Mouse (Mus musculus) C2C12 (cell line): ENCODE measurements around the gene Siglec1. TPM values are rescaled to one million over a fixed set of nuclear protein-coding genes. Genes with fewer than 3 reads are reported as not detected.

Experiments used
- H3K27me3 ChIP-seq: one replicate; pipeline ENCODE4 v1.6.1; 2011; ENCODE audit not compliant: control insufficient read depth, insufficient read depth, insufficient read length
- H3K36me3 ChIP-seq: one replicate; pipeline ENCODE4 v1.6.1; 2011; ENCODE audit not compliant: control insufficient read depth, insufficient read depth
- H3K4me3 ChIP-seq: one replicate; pipeline ENCODE4 v1.5.1; 2011; ENCODE audit warnings: mild to moderate bottlenecking, control low read depth; ENCODE audit not compliant: poor library complexity, insufficient read depth, severe bottlenecking
- H3K79me2 ChIP-seq: one replicate; pipeline ENCODE4 v1.6.1; 2011; ENCODE audit not compliant: control insufficient read depth, insufficient read depth
- H3K79me3 ChIP-seq: one replicate; pipeline ENCODE4 v1.6.1; 2011; ENCODE audit warnings: low read depth, control low read depth
- H3ac ChIP-seq: one replicate; pipeline ENCODE3; 2011; ENCODE audit warnings: low read depth; ENCODE audit not compliant: control insufficient read depth, insufficient read length
- CEBPB ChIP-seq: IDR thresholded peaks from one replicate; pipeline ENCODE4 v1.6.1; 2011; ENCODE audit warnings: low read depth, mild to moderate bottlenecking, control low read depth, moderate library complexity
- CTCF ChIP-seq: IDR thresholded peaks from one replicate; pipeline ENCODE4 v1.5.1; 2011; ENCODE audit not compliant: control insufficient read depth, insufficient read depth, insufficient read length
- FOSL1 ChIP-seq: IDR thresholded peaks from one replicate; pipeline ENCODE4 v1.8.0; 2011; ENCODE audit warnings: mild to moderate bottlenecking, low read length; ENCODE audit not compliant: poor library complexity, insufficient read depth, severe bottlenecking
- MAX ChIP-seq: IDR thresholded peaks from one replicate; pipeline ENCODE4 v1.6.1; 2011; ENCODE audit warnings: mild to moderate bottlenecking, control low read depth
- MYOD1 ChIP-seq: IDR thresholded peaks from one replicate; pipeline ENCODE4 v1.6.1; 2011; ENCODE audit warnings: low read depth; ENCODE audit not compliant: control insufficient read depth, insufficient read length
- MYOG ChIP-seq: IDR thresholded peaks from one replicate; pipeline ENCODE4 v1.6.1; 2011; ENCODE audit not compliant: control insufficient read depth, insufficient read length; ENCODE audit errors: extremely low read depth
- USF1 ChIP-seq: IDR thresholded peaks from one replicate; pipeline ENCODE4 v1.6.1; 2011; ENCODE audit warnings: low read depth, mild to moderate bottlenecking, control low read depth, moderate library complexity
- microRNA-seq: library from miRNA; unstranded; fragments of <30 nt; microRNA quantifications from one replicate; pipeline ENCODE4, GENCODE M21; 2019; ENCODE audit warnings: borderline microRNAs expressed
- polyA plus RNA-seq: library from polyadenylated mRNA; unstranded; fragments of >200 nt; fragmentation: generic; extraction: Trizol; gene quantifications from one replicate; pipeline ENCODE4 v1.2.1, GENCODE M21; 2012; ENCODE audit warnings: missing spikeins

Siglec1 gene
- polyA plus RNA-seq, 1 experiment: 0.01 TPM

GRCm38 (mm10) chr2:131025230-131025629 lies 61.3 kb downstream of the Siglec1 start:
- no peaks in the 10 kb centered on the region for H3K79me3 ChIP-seq
- peaks cover 41% of the 10 kb centered on the region for H3K36me3 ChIP-seq
- no peak overlapping the region for H3ac ChIP-seq
- no peaks in the 10 kb centered on the region for H3K27me3 ChIP-seq
- H3K79me2 ChIP-seq: no peaks in the 10 kb centered on the region
- no peak overlapping the region for H3K4me3 ChIP-seq
- no peak for TF ChIP-seq FOSL1
- no peak for TF ChIP-seq MAX
- TF ChIP-seq USF1: no peak
- TF ChIP-seq MYOD1: no peak
- no peak for TF ChIP-seq CTCF
- no peak for TF ChIP-seq CEBPB
- no peak for TF ChIP-seq MYOG

Small RNA genes within 50 kb of the gene (microRNA-seq; reads per million reads assigned to microRNA genes)
- not detected for gene Mir6973b

Other genes with a start within 250 kb of the Siglec1 start
- gene 4930402H24Rik, start 180.4 kb downstream of the Siglec1 start, polyA plus RNA-seq: 11.7 TPM
- 5.6 TPM for gene Atrn, start 180.3 kb downstream of the Siglec1 start, polyA plus RNA-seq
- gene Gfra4, start 43.7 kb downstream of the Siglec1 start, polyA plus RNA-seq: 0.33 TPM
- gene Adam33, start 23.0 kb downstream of the Siglec1 start, polyA plus RNA-seq: not detected
- 6.0 TPM for gene Hspa12b, start 40.5 kb upstream of the Siglec1 start, polyA plus RNA-seq
- gene Gm11037, start 46.7 kb upstream of the Siglec1 start, polyA plus RNA-seq: not detected
- 98.0 TPM for gene 1700037H04Rik, start 73.3 kb upstream of the Siglec1 start, polyA plus RNA-seq
- 168 TPM for gene Cenpb, start 93.3 kb upstream of the Siglec1 start, polyA plus RNA-seq
- 73.8 TPM for gene Cdc25b, start 100.2 kb upstream of the Siglec1 start, polyA plus RNA-seq
- gene Spef1, start 100.5 kb upstream of the Siglec1 start, polyA plus RNA-seq: 7.6 TPM
- gene Ap5s1, start 120.3 kb upstream of the Siglec1 start, polyA plus RNA-seq: 24.1 TPM
- gene Mavs, start 147.3 kb upstream of the Siglec1 start, polyA plus RNA-seq: 19.1 TPM
- 27.0 TPM for gene Pank2, start 175.7 kb upstream of the Siglec1 start, polyA plus RNA-seq